Mouse (Mus musculus): ENCODE measurements around the gene Ajm1.

DNA sequence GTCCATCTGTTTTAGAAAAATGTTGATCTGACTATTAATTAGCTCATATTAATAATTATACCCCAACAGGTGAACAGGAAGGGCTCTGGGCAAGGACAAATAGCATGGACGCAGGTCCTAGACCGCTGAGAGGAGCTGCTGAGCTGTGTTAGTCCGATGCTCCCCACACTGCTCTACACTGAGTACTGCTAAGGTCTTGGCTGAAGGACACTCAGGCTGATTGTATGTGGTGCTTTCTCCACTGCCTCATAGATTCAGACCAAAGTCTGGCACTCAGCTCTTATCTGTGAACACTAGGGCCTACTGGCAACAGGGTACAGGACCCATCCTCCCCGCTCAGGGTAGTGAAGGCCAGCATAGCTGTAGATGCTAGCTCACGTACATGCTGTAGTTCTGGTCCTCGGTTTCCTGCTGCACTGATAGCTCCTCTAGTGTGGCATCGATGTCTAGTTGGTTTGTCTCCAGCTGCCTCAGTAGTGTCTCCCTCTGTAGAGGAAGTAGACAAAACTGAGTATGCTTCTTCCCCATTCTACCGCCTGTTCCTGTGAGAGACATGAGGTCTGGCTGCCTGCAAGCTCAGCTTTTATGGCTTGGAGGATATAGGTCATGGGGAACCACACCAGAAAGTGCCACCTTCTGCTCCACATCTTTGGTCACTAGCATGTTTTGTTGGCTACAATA lies 6.8 kb upstream of the Ajm1 start:
- TF ChIP-seq POU5F1 (IDR thresholded peaks at IDR 0.05; ENCODE audit: borderline replicate concordance, low read length): no peak
- no peak for TF ChIP-seq CTCF (conservative IDR thresholded peaks at IDR 0.05; ENCODE audit: low read length)
- no peak for TF ChIP-seq NANOG (IDR thresholded peaks at IDR 0.05; ENCODE audit: borderline replicate concordance, low read length)

Measured in E14TG2a.4 (cell line).